Mouse (Mus musculus) stomach, embryonic 16.5 days (tissue): ENCODE measurements around the gene Thada. TPM values are rescaled to one million over a fixed set of nuclear protein-coding genes. Genes with fewer than 3 reads are reported as not detected.

Experiments used
- ATAC-seq: fragments of 200-750 bp; cut with Nextera tagmentation; 2 replicates; pipeline ENCODE4 v1.8.0; 2017; ENCODE audit warnings: moderate number of reproducible peaks, moderate TSS enrichment; ENCODE audit not compliant: insufficient read depth, low FRiP score
- H3K27ac ChIP-seq: fragments of 300-500 bp; sonication (generic); 2 replicates; pipeline ENCODE4 v1.5.1; 2014; ENCODE audit warnings: low read length
- H3K27me3 ChIP-seq: fragments of 300-500 bp; sonication (generic); 2 replicates; pipeline ENCODE4 v1.6.1; 2014; ENCODE audit warnings: low read length, control low read depth, mixed read lengths; ENCODE audit not compliant: control insufficient read depth, insufficient read depth
- H3K36me3 ChIP-seq: fragments of 300-500 bp; sonication (generic); 2 replicates; pipeline ENCODE4 v1.6.1; 2014; ENCODE audit warnings: low read length; ENCODE audit not compliant: control insufficient read depth, insufficient read depth
- H3K4me1 ChIP-seq: fragments of 300-500 bp; sonication (generic); 2 replicates; pipeline ENCODE4 v1.6.1; 2014; ENCODE audit warnings: low read length, control low read depth, mixed read lengths; ENCODE audit not compliant: control insufficient read depth, insufficient read depth
- H3K4me2 ChIP-seq: fragments of 300-500 bp; sonication (generic); 2 replicates; pipeline ENCODE4 v1.6.1; 2014; ENCODE audit warnings: low read depth, low read length, mixed read lengths
- H3K4me3 ChIP-seq: fragments of 300-500 bp; sonication (generic); replicated peaks from 2 replicates; pipeline ENCODE4 v1.5.1; 2014; ENCODE audit warnings: mild to moderate bottlenecking, low read length
- H3K9ac ChIP-seq: fragments of 300-500 bp; sonication (generic); 2 replicates; pipeline ENCODE4 v1.6.1; 2014; ENCODE audit warnings: low read length
- H3K9me3 ChIP-seq: fragments of 300-500 bp; sonication (generic); replicated peaks from 2 replicates; pipeline ENCODE4 v1.6.1; 2016; ENCODE audit warnings: low read length, control low read depth; ENCODE audit not compliant: control insufficient read depth
- WGBS: fragments of 180-500 bp; shearing (Covaris S2); extraction: QIAGEN DNeasy Blood & Tissue Kit; methylation state at CpG from one replicate; pipeline ENCODE4 v1.1.7; 2014; 5-methylcytosine and 5-hydroxymethylcytosine counted together
- polyA plus RNA-seq: library from polyadenylated mRNA; unstranded; fragments of >200 nt; fragmentation: Nextera tagmentation; extraction: Ambion mirVana; gene quantifications from 2 replicates; pipeline ENCODE4 v1.2.1, GENCODE M21; 2015

Thada gene
- polyA plus RNA-seq, 1 experiment from 2014 or later = 7.4 TPM

DNA sequence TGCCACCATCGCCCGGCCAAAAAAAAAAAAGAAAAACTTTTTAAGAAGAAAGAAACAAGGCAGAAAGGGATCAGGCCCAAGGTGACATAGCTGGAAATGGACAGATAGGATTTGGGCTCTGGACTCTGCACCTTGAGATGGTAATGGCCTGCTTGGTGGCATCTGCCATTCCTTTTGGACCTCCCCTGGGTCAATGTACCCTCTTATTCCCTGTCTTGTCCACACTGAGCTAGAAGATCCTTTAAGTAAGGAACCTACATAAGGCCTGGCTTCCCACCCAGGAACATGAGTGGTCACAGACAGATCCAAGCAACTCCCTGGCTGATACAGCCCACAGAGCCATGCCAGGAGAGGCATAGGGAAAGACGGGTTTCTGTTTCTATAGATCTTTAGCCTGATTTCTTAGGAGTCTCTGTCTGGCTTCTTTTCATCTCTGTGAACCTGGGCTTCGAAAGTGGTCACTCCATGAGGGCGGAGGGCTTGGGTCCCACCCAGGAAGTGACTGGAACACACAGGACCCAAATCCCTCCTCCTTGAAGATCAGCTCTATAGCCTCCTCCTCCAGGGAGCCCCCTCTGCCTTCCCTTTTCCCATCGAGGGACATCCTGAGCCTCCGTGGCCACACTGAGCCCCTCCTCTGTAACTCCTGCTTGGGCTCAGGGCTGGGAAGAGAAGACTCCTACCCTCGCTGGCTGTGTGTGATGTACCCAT, 310.3 kb downstream of the Thada start:
- no peaks in the 10 kb centered on the region for H3K9me3 ChIP-seq
- H3K4me3 ChIP-seq = no peak overlapping the region
- 0 out of 2 replicates have a peak, but pooled peaks cover 26% of the 10 kb centered on the region for H3K4me1 ChIP-seq
- H3K4me2 ChIP-seq = no peak overlapping the region
- H3K27ac ChIP-seq = peak overlapping the region; percentile 97
- ATAC-seq = no peak
- no peaks in the 10 kb centered on the region for H3K36me3 ChIP-seq
- H3K27me3 ChIP-seq = no peaks in the 10 kb centered on the region
- H3K9ac ChIP-seq = peak overlapping the region; percentile 29
- WGBS = 74% methylated on average over 8 of the region's 8 CpGs

DNA sequence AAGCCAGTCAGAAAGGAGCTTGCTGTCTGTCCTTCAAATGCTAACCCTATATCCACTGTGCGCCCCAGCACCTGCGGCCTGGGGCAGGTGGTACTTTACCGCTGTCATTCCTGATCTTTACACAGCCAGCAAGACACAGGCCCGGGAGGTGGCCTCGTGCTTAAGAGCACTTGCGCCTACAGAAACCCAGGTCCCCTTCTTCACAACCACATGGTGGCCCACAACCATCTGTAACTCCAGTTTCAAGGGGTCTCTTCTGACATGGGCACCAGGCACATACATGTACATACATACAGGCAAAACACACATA, 311.0 kb downstream of the Thada start:
- Histone ChIP-seq H3K4me2 (no peak overlapping the region), H3K4me3 (no peak overlapping the region)

DNA sequence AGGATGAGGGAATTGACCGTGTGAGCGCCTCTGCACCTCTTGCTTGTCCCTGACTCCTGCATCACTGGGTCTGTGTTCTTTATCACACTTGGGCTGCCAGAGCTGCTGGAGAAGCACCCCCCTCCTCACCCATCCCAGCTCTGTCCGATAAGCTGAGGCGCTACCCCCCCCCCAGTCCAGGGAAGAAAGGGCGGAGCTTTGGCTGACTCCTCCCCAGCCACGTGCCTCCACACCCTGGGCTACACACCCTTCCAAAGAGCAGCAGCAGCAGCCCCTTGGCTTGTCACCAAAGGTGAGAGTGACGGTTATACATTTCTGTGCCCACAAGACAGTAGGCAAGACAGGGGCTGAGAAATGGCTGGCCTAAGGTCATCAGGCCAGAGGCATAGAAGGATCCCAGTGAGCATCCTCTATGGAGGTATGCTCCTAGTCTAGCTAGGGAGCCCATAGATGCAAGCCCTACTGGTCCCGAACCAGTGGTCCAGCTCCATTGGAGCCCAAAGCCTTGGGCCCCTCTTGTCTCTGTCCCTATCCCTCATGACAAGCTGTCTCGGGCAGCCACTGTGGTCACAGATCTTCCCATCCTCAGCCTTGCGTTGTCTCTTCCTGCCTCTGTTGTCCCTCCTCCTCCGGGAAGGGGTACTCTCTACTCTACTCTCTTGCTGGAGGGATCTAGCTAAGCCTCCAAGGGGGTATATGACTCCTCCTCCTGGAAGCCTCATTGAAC, 311.5 kb downstream of the Thada start:
- Histone ChIP-seq H3K9ac (no peak overlapping the region), H3K27ac (no peak overlapping the region), H3K36me3 (no peaks in the 10 kb centered on the region), H3K4me1 (peaks cover 29% of the 10 kb centered on the region; the same call in 1 of the 2 replicates), H3K4me2 (no peak overlapping the region), H3K9me3 (no peaks in the 10 kb centered on the region), H3K4me3 (no peak overlapping the region), H3K27me3 (no peaks in the 10 kb centered on the region)
- WGBS = 74% methylated on average over 11 of the region's 11 CpGs
- ATAC-seq = no peak

More for the DNA sequence above, 311.0 kb downstream of the Thada start:
- no peak for ATAC-seq
- Histone ChIP-seq H3K9ac (no peak overlapping the region), H3K36me3 (no peaks in the 10 kb centered on the region), H3K27me3 (no peaks in the 10 kb centered on the region), H3K27ac (no peak overlapping the region), H3K9me3 (no peaks in the 10 kb centered on the region), H3K4me1 (0 out of 2 replicates have a peak, but pooled peaks cover 26% of the 10 kb centered on the region)
- WGBS = 84% methylated on average over 6 of the region's 6 CpGs

DNA sequence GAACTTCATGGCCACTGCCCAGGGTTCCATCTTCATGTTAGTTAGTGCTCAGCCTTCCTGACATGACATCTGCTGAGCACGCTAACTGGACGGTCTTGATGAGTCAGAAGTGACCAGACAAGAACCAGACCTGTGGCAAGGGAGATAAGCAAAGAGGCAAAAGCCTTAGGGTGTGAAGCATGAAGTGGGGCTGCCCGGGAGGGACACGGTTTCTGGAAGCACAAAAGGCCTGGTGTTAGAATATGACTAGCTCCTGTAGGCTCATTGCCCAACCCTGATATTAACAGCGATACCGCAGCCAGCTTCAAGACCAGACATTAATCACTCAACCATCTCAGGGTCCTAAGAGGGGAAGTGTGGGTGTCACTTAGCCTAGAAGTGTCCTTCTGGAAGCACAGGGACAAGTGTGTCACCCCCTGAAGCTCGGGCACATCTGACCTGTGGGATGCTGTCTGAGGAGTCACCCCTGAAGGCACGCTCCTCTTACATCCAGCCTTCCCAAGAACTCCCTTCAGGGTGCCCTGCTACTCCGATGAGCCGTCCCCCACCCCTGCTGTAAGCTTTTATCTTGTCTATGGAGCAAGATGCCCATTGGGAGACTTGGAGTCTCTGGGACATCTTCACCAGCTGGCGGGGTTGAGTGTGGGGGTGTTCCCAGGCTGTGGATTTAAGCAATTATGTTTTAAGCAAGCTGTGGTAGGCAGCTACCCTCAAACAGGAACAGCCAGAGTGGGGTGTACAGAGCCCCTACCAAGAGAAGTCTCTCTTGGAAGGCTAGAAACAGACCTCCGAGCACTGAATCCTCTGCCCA, 312.8 kb downstream of the Thada start:
- Histone ChIP-seq H3K36me3 (no peaks in the 10 kb centered on the region), H3K4me3 (no peak overlapping the region), H3K9ac (no peak overlapping the region), H3K27ac (no peak overlapping the region), H3K9me3 (no peaks in the 10 kb centered on the region), H3K4me1 (peaks cover 39% of the 10 kb centered on the region), H3K27me3 (no peaks in the 10 kb centered on the region), H3K4me2 (no peak overlapping the region)
- ATAC-seq = no peak
- WGBS = 62% methylated on average over 12 of the region's 12 CpGs

DNA sequence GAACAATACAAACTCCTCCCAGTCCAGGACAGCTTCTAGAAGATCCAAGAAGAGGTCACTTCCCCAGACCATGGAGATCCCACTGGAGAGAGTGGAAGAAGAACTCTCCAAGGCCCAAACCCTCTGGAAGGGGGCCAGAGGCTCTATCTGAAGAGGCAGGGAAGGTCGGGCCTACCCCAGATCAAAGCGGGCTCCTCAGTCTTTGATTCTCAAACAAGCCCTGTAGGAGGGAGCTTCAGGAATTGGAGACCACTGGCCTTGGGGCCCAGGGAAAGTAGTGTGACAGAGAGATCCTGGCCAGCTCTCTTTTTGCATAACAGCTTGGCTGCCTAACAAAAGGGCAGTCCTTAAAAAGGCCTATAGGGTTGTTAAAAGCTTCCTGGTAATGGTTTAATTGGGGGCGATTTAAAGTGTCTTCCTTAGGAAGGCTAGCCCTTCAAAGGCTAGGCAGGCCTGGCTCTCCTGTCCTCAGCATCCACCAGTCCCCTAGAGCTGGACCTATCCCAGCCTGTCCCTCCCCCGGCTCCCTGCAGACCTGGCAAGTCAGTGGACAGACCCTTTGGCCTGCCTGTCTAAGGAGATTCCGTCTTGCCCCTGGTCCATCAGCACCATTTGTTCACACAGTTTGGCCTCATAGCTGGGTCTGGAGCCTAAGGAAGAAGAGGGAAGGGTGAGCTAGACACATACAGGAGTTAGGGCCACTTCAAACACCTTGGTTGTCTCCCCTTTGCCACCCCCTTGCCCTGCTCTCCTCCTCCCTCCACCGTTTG, 313.6 kb downstream of the Thada start:
- Histone ChIP-seq H3K36me3 (no peaks in the 10 kb centered on the region), H3K4me2 (no peak overlapping the region), H3K27ac (no peak overlapping the region), H3K9ac (peak overlapping the region; percentile 19; the same call in 1 of the 2 replicates), H3K27me3 (no peaks in the 10 kb centered on the region), H3K4me1 (peaks cover 45% of the 10 kb centered on the region), H3K9me3 (no peaks in the 10 kb centered on the region), H3K4me3 (no peak overlapping the region)
- ATAC-seq = no peak
- WGBS = 49% methylated on average over 6 of the region's 6 CpGs

DNA sequence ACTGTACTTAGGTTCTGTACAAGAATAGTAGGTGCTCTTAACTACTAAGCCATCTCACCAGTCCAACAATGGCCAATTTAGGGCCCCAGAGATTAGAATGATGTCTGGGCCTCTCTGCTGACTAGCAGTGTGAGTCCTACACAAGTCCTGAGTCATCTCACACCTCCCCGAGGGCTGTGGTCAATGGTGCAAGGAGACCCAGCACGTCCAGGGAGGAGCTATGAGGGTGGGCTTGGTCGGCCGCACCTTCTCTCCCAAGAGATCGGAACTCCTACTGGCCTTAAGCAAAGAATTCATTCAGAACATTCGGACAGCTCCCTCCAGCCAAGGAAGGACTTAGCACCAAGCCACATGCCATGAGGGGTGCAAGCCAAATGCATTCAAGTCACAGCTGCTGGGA, 314.7 kb downstream of the Thada start:
- Histone ChIP-seq H3K9me3 (no peaks in the 10 kb centered on the region), H3K36me3 (no peaks in the 10 kb centered on the region), H3K4me1 (peaks cover 46% of the 10 kb centered on the region), H3K27me3 (no peaks in the 10 kb centered on the region), H3K4me2 (no peak overlapping the region), H3K4me3 (no peak overlapping the region), H3K27ac (no peak overlapping the region), H3K9ac (no peak overlapping the region)
- WGBS = 72% methylated on average over 6 of the region's 6 CpGs
- no peak for ATAC-seq

DNA sequence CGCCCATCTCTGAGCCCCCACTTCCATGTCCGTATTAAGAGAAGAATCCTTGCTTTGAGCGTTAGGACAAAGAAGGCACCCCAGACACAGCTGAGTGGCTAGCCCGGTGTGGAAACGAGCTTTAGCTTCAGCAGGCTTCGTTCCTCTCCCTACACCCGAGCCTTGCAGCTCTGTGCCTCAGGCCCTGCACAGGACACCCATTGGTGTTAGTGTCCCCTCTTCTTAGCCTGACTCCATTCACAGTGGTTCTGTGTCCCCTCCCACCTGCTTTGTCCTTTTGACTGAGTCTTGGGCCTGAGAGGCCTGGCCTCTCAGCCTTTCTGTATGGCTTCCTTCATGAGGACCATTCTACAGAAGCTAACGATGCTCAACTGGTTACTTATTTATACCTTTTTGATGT, 315.7 kb downstream of the Thada start:
- Histone ChIP-seq H3K36me3 (no peaks in the 10 kb centered on the region), H3K4me3 (no peak overlapping the region), H3K4me1 (peaks cover 56% of the 10 kb centered on the region), H3K27me3 (no peaks in the 10 kb centered on the region), H3K4me2 (no peak overlapping the region), H3K27ac (no peak overlapping the region), H3K9ac (no peak overlapping the region), H3K9me3 (no peaks in the 10 kb centered on the region)
- 86% methylated on average over 8 of the region's 8 CpGs for WGBS
- no peak for ATAC-seq

DNA sequence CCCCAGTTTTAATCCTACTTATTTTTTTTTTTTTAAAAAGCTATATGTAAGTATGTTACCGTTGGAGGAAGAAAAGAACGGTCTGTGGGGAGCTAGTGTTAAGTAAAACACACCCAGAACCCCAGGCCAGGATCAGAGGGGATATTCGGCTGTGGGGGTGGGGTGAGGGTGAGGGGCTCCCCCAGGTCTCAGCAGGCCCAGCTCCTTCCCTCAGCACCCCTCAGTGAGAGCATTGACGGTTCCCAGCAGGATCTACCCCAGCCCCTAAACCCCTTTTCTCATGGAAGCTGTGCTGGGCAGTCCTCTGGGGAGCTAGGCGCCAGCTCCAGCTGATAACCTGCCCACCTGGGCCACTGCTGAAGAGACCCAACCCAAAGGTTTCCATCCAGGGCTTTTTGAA, 316.4 kb downstream of the Thada start:
- no peaks in the 10 kb centered on the region for H3K36me3 ChIP-seq
- no peaks in the 10 kb centered on the region for H3K9me3 ChIP-seq
- no peaks in the 10 kb centered on the region for H3K27me3 ChIP-seq
- ATAC-seq = no peak
- peaks cover 59% of the 10 kb centered on the region for H3K4me1 ChIP-seq
- H3K9ac ChIP-seq = no peak overlapping the region
- H3K4me2 ChIP-seq = no peak overlapping the region
- WGBS = 62% methylated on average over 5 of the region's 5 CpGs
- no peak overlapping the region for H3K4me3 ChIP-seq
- peak overlapping the region; percentile 81; the same call in 1 of the 2 replicates for H3K27ac ChIP-seq
